Mouse (Mus musculus) large intestine, adult 2 months (tissue): ENCODE results near the gene Ubxn11. TPM values are rescaled to one million over a fixed set of nuclear protein-coding genes. Genes with fewer than 3 reads are reported as not detected.

Experiments
- DNase-seq: peaks from one replicate; pipeline ENCODE4 v3.0.0-alpha.2; 2012; ENCODE audit warnings: low read depth, low spot score
- WGBS: fragments of 180-500 bp; shearing (Covaris S2); methylation state at CpG from one replicate; pipeline ENCODE4 v1.1.7; 2018; 5-methylcytosine and 5-hydroxymethylcytosine counted together
- polyA plus RNA-seq: library from polyadenylated mRNA; depleted of rRNA; stranded (reverse); fragments of >200 nt; gene quantifications from 2 replicates; pipeline ENCODE4 v1.2.3, GENCODE M21; 2012; rRNA removed

Gene Ubxn11
- 4.7 and 5.0 TPM in 2 replicates for polyA plus RNA-seq

DNA sequence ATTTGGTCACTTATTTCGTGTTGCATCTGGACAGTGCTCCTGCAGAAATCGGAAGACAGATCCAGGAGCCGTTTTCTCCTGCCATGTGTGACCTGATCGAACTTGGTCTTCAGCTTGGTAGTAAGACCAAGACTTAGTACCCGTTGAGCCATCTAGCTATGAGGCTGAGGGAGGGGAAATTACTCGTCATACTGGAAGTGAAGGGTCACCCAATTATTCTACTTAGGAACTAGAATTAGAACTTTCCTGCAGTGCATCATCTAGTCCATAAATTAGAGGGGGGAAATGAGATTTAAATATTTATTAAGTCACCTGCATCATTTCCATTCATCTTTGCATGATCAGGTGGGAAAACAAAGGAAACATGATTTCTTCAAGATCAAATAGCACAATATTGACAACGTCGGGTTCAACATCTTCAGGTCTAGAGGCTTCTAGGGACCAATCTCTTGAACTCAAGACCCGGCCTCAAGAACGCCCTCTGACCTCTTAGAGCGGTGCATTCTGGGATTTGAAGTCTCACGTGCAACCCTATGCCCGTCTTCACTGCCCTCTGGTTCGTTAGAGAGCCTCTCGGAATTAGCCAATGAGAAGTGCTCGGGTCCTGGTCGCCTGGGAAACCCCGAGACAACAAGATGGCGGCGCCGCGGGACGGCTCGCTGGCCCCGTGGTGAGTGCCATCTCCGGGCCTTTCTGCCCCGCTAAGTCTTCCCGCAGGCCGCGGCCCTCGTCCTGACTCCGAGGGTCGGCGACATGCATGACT, at the start of gene Ubxn11:
TSS of gene Ubxn11 (plus strand) at position 592 of the 763 bp plus-strand sequence.
- 18% methylated on average over 34 of the region's 34 CpGs for WGBS
- DNase-seq = peak; percentile 70

DNA sequence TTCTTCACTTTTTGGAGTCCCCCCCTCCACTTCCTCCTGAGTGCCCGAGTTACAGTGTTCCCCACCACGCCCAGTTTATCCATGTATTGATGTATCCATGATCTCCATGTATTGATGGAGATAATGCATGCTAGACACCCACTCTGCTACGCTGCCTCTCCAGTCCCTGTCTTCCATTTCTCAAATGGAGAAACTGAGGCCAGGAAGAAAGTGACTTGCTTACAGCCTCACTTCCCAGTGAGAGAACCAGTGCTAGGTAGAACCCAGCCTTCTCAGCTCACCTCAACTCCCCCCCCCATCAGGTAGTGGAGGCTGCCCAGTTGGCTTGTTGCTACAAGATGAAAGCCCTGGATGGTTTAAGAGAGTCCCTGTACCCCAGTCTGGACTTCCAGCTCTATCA, 48.8 kb upstream of the Ubxn11 start, which contains the start of gene Zfp683:
TSS of gene Zfp683 (plus strand) at position 301 of the 400 bp plus-strand sequence.
- 78% methylated on average over 3 of the region's 3 CpGs for WGBS
- no peak for DNase-seq

DNA sequence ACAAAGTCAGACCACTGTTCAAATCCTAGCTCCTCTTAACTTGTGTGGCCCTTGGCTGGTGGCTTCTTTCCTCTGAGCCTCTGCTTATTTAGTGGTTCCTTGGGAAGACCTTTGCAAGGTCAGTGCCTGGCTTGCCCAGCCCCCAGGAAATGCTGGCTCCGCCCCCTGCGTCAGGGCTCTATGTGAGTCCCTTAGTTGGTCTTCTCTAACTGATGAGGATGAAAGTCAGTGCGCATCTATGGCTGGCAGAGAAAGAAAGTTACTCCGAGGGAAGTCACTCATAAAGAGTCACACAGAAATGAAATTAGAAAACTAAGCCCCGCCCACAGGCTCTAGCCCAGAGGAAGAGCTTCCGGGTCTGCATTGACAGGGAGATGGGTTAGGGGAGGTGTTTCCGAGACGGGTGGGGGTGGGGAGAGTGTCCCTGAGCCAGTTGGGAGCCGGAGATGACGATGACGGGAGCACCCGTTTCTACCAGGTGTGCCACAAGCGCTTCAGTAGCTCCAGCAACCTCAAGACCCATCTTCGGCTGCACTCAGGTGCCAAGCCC, 44.1 kb upstream of the Ubxn11 start:
- 44% methylated on average over 14 of the region's 14 CpGs for WGBS
- no peak for DNase-seq

DNA sequence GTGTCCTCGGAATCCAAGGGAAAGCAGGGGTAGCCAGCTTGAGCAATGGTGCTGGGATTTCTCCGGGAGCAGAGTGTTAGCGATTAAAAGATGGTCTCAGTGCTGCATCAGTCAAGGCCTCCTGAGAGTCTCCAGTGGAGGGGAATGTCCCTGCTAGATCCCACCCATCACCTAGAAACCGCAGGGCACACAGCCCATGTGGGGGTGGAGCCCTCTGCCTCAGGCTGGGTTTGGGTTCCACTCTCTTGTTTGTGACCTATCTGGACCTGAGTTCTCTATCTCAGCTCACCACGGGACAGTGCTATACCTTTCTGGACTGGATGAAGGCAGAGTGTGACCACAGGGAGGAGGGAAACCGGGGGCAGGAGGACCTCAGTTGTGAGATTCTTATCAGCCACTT, 43.5 kb upstream of the Ubxn11 start:
- no peak for DNase-seq
- WGBS = 86% methylated on average over 6 of the region's 6 CpGs

DNA sequence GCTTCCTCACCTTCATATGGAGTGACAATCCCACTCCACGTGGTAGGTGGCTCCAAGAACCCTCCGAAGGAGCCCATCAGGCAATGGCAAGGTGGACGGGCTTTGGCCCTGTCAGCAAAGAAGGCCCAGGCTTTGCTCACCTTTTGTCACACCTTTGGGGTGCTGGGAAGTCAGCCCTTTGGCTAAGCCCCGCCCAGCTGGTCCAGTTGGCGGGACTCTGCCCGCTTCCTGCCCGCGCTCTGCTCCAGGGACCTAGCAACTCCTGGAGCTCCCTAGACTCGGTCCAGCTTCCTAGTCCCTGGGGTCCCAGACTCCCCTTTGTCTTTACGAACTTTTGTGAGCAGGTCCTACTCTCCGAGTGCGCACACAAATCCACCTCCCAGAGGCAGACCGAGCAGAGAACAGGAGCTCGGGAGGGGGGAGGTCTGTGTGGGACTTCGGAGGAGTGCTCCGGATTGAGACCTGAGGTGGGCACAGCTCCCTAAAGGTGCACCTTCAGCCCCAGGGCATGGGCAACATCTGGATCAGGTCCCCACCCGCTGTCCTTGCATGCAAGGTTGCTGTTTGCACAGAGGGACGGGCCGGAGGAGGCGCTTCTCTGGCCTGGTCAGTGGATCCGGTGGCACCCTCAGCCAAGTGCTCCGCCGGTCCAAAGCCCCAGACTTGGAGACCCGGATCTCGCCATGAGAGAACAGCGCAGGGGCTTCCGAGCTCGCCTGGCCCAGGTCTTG, 42.1 kb upstream of the Ubxn11 start, which contains the start of gene Crybg2:
TSS of gene Crybg2 (plus strand) at position 681 of the 731 bp plus-strand sequence.
- 37% methylated on average over 28 of the region's 28 CpGs for WGBS

DNA sequence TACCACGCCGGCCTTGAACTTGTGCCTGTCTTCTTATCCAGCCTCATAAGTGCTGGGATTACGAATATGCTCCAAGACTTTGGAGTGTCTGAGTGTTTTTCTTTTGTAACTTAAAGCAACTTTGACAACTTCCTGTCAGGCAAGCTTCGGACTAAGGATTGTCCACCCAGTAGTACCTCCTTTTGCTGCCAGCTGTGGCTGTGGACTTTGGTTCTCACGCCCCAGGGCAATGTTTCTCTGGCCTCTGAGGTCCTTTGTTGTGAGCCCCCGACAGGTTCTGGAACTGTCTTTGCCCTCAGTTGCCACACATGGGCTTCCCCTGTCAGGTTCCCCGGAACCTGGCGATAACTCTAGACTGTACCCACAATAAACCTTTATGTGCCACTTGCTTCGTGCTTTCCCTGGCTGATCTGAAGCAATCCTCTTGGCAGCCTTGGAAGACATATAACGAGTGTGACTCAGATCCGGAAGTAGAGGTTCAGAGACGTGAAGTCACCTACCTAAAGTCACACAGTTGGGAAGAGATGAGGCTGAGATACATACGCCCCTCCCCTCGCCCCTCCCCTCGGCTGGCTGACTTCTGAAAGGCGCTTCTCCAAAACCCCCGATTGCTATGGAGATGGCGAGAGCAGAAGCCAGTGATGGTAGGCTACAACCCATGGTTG, 41.1 kb upstream of the Ubxn11 start:
- 19% methylated on average over 18 of the region's 18 CpGs for WGBS
- peak; percentile 93 for DNase-seq

More for the DNA sequence above, 42.1 kb upstream of the Ubxn11 start, which contains the start of gene Crybg2:
- DNase-seq = no peak

DNA sequence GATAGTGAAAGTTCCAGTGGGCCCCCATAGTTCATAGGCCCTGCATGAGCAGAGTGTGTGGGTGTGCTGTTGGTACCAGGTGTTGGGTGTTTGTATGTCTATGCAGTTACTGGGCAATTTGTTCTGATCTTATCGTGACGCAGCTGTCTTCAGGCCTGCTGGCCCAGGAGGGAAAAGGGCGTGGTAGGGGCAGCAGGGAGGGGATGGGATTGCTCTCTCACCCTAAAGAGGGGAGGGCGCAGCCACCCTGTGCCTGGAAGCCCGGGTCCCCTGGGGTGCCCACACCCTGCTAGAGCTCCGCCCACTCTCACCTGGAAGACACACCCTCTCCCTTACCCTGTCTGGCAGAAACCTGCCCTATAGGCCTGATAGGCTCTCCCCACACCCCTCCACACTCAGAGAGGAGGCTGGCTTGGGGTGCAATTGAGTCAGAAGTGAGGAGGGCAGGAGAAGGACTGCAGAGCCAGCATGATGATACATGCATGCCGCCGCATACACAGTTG, 40.4 kb upstream of the Ubxn11 start:
- DNase-seq = peak; percentile 84
- WGBS = 23% methylated on average over 8 of the region's 8 CpGs

DNA sequence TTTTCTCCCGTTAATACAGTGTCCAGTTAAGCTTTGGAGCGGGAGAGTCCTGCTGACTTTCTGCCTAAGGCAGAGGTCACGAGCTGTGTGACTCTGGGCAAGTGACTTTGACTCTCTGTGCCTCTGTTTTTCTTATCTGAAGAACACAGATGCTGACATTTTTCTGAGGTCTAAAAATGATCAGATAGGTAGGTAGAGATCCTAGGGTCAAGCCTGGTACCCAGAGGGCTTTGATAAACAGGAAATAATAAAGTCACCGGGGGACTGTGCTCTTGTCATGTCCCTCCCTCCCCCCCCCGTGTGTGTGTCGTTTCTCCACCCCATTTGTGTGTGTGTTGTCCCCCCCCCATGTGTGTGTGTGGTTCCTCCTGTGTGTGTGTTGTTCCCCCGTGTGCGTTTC, 39.8 kb upstream of the Ubxn11 start:
- no peak for DNase-seq
- 34% methylated on average over 8 of the region's 8 CpGs for WGBS

DNA sequence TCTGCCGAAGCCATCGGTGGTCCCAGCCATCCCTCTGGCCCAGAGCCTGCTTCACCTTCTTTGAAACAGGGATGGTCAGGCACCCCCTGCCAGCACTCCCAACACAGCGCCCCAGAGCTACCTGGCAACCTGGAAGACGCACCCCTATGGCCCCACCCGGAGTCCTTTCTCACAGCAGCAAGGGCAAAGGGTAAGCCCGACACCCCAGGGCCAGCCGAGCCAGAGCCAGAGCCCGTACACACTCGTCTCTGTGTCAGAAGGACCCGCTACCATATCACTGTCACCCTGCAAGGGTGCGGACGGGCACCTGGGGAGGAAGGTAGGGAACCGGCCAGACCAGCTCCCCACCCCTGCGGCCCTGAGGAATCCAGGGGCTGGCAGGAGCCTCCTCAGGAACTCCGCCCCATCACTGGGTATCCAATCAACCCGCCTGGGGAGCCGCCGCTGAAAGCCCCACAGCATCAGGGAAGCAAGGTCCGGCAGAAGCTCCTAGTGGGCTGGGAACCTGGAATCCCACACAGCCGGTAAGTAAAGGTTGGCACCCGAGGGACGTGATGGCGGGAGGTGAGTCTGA, 36.9 kb upstream of the Ubxn11 start:
- no peak for DNase-seq
- WGBS = 14% methylated on average over 23 of the region's 23 CpGs

DNA sequence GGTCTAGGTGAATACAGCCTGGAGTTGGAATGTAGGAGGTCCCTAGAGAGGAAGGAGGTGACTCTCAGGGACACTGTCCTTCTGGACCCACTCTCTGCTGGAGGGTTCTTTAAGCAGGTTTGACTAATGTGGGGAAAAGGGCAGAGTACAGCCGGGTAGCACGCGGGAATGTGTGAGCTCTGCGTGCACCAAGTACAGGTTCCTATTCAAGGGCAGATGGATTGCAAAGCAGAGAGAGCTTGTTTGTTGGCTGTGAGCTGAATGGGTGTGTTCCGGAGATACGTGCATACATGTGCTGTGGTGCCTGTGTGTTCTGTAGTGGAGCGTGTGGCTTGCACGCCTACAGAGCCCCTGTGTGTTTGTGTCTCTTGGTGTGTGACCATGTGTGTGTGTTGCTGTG, 35.0 kb upstream of the Ubxn11 start:
- WGBS = 52% methylated on average over 8 of the region's 8 CpGs
- no peak for DNase-seq

DNA sequence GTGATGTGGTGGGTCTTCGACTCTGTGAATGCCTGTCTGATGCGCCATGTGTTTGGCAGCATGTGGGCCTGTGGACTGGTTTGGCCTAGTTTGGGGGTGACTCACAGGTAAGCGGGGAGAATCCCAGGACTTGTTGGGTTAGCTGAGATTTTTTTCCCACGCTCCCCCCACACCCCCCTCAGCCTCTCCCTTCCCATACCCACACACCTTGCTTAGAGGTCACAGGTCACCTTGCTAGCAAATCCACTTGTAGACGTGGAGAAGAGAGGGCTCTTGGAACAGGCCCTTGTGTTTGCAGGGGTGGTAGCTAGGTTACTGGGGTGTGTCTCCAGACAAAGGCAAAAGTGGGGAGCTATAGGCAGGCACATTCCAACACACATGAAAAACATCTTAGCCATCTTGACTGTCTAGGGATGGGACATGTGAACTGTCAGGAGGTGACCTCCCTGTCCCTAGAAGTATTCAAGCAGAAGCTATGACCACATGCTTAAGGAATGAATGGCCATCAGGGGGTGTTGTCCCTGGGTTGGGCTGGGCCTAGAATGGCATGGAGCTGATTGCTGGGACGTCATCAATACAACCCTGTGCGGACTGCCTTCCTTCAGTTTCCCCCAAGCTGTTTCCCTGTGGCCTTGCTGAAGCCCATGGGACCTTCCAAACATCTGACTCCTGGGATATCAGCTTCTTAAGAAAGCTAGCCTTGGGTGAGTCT, 34.4 kb upstream of the Ubxn11 start:
- no peak for DNase-seq
- 49% methylated on average over 7 of the region's 7 CpGs for WGBS

DNA sequence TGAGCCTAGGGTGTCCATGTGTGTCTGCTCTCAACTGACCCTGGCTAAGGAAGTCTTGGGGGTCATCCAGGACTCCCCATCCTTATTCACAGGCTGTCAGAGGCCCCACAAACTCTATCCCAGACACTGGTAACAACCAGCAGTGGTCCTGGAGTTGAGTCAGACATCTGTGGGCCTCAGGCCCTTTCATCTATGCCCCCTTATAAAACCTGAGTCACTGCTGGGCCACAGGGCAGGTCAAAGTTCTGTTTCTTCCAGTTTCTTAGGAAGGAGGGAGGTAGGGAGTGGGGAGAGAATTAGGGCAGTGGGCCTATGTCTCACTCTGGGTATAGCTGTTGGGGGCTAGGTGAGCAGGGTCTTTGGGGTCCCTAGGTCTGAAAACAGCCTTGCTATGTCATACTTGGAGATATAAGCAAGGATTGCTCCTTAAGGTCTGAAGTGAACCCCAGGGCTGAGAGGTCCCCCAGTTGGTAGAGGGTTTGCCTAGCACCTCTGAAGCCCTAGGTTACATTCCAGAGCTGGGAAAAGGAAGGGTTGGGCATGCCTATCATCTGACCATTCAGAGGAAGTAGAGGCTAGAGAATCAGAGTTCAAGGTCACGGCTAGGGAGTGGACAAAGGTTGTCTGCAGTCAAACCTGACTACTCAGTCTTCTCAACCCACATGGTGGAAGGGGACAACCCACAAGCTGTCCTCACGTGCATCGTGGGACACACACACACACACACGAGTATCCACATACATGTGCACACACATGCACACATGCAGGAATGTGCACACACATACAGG, 33.4 kb upstream of the Ubxn11 start:
- no peak for DNase-seq
- 68% methylated on average over 4 of the region's 4 CpGs for WGBS

DNA sequence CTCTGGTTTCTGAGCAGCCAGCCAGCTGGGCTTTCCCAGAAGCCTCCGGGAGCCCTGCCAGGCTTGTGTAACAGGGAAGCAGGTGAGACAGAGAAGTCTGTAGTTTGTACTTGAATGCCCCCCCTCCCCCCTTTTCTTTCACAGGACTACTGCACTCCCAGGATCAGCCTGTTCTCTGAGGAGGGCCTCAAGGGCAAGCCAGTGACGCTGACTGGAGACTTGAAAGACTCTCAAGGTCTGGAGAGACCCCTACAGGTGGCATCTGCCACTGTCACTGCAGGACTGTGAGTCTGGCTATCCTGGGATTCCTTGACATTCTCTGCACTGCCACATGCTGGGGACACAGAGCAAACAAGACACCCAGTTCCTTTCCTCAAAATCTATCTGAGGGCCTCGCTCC, 23.7 kb upstream of the Ubxn11 start:
- WGBS = 33% methylated on average over 3 of the region's 3 CpGs
- no peak for DNase-seq

DNA sequence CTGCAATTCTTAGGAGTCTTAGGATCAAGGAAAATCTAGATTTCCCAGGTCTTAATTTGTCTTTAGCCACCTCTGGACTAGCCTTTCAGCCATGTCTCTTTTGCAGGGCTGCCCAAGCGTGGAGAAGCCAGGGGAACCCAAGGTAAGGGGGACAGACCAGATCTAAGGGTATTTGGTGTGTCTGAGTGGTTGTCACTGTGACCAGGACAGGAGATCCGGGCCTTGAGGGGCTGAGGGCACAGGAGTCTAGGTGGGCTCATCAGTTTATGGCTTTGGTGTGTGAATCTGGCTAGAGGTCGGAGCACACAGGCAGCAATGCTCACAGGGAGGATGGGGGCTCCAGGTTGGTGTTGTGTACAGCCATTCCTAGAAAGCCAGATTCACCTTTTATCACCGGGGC, 21.7 kb upstream of the Ubxn11 start:
- WGBS = 88% methylated on average over 4 of the region's 4 CpGs
- no peak for DNase-seq

DNA sequence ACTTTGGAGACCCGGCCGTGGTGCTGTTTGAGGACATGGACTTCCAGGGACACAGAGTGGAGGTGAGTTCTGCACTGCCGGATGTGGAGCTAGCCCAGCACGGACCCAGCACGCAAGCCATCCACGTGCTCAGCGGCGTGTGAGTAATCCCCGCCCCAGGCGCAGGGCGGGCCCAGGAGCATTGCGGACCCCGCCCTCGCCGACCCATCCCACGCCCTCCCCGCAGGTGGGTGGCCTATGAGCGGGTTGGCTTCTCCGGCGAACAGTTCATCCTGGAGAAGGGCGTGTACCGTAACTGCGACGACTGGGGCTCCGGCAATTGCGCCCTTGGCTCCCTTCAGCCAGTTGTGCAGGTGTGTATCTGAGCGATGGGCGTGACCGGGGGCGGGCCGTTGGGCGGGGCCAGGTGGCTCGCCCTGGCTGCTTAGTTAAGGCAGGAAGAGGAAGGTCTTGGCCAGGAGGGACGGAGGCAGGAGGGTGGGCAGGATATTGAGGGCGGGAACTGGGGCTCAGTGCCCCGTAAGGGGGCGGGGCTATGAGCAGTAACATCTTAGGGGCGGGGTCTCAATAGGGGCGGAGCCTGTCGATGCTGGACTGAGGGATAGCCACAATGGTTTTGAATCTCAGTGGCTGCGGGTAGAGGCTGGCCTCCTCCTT, 20.5 kb upstream of the Ubxn11 start:
- DNase-seq = peak; percentile 80
- 1% methylated on average over 41 of the region's 41 CpGs for WGBS

DNA sequence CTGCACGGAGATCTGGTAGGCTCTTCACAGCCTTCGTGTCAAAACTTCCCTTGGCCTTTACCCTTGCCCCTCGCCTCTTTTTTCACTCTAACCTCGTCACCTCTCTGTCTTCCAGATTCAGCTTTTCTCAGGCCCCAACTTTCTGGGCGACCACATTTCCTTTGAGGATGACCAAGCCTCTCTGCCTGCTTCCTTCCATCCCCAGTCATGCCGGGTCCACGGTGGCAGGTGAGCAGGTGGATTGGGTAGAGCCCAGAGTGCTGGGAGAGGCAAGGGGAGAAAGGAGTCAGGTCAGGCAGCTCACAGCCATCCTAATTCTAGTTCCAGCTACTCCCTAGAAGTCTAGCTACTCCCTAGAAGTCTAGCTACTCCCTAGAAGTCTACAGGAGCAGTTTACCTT, 19.9 kb upstream of the Ubxn11 start:
- DNase-seq = no peak
- 8% methylated on average over 7 of the region's 7 CpGs for WGBS

DNA sequence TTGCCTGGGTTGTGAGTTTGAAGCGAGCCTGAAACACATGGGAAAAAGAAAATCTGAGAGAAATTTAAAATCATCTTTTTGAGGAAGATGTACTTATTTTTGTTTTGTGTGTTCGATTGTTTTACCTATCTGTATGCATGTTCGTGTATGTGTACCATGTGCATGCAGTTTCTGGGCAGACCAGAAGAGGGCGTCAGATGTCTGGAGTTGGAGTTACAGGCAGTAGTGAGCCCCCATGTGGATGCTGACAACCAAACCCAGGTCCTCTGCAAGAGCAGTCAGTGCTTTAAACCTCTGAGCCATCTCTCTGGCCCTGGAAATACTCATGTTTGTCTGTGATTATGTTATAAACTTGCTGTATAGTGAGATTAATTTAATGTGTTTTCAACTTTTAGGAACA, 17.4 kb upstream of the Ubxn11 start:
- WGBS = 90% methylated on average over 4 of the region's 4 CpGs
- DNase-seq = no peak

DNA sequence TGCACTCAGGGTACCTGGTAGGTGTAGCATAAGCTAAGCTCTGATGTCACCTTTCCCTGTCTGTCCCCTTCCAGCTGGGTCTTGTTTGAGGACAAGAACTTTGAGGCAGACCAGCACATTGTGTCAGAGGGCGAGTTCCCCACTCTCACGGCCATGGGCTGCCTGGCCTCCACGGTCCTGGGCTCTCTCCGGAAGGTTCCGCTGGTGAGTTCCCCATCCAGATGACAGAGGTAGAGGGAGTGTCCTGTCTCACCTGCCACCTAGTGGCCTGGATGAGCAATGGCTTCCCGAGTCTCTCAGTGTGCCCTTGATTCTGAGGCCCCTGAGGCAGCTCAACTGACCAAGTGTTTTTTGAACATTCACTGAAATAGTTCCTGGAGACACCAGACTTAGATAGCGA, 15.0 kb upstream of the Ubxn11 start:
- WGBS = 22% methylated on average over 7 of the region's 7 CpGs
- DNase-seq = no peak
